Mouse (Mus musculus) macrophage (primary cell): ENCODE results near the gene Pphln1. TPM values are rescaled to one million over a fixed set of nuclear protein-coding genes. Genes with fewer than 3 reads are reported as not detected.

Source experiments
- H3K27ac ChIP-seq: fragments of 350-480 bp; formaldehyde crosslinking; 2 replicates; pipeline ENCODE4 v1.9.0; 2021
- H3K36me3 ChIP-seq: fragments of 350-480 bp; formaldehyde crosslinking; 2 replicates; pipeline ENCODE4 v1.9.0; 2021; ENCODE audit errors: inconsistent target
- H3K4me3 ChIP-seq: fragments of 350-480 bp; formaldehyde crosslinking; 2 replicates; pipeline ENCODE4 v1.9.0; 2021; ENCODE audit errors: inconsistent target
- H3K79me2 ChIP-seq: fragments of 350-480 bp; formaldehyde crosslinking; 2 replicates; pipeline ENCODE4 v1.9.0; 2021; ENCODE audit errors: inconsistent target
- WGBS: methylation state at CpG from one replicate; pipeline ENCODE4 v1.1.7; 2026; ENCODE audit warnings: inconsistent platforms; ENCODE audit not compliant: missing documents; 5-methylcytosine and 5-hydroxymethylcytosine counted together
- polyA plus RNA-seq: library from polyadenylated mRNA; stranded (reverse); fragments of 250-400 nt; gene quantifications from 3 replicates; pipeline ENCODE4 v1.2.4, GENCODE M21; 2018; ENCODE audit warnings: inconsistent platforms

Gene Pphln1
- polyA plus RNA-seq, 1 experiment from 2014 or later = 28.3 TPM

GRCm38 (mm10) chr15:93405446-93405986 is 7.4 kb downstream of the Pphln1 start:
- peaks cover 99% of the 10 kb centered on the region for H3K79me2 ChIP-seq
- no peak overlapping the region for H3K27ac ChIP-seq
- no peak overlapping the region for H3K4me3 ChIP-seq
- no peaks in the 10 kb centered on the region for H3K36me3 ChIP-seq
- 76% methylated on average over 6 of the region's 7 CpGs for WGBS

- 96% methylated on average over 5 of the region's 5 CpGs for WGBS
- H3K4me3 ChIP-seq = no peak overlapping the region
- H3K36me3 ChIP-seq = 0 out of 2 replicates have a peak, but pooled peaks cover 3% of the 10 kb centered on the region
- no peak overlapping the region for H3K27ac ChIP-seq
- H3K79me2 ChIP-seq = peaks cover 90% of the 10 kb centered on the region
Measured at GRCm38 (mm10) chr15:93406492-93406891, 8.3 kb downstream of the Pphln1 start.

DNA sequence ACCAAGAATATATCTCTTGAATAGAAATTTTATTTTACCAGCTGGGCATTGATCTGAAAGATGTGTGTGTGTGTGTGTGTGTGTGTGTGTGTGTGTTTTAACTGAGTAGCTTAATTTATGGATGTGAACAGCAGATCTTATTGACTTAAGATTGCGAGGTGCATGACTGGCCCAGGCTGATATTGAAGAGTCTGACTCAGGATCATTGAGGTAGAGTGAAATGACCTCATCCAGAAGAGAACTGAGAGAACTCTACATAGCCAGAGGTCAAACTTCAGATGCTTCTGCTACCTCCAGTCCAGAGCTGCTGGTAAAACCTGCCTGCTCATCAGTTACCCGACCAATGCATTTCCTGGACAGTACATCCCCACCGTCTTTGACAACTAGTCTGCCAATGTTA is 14.3 kb downstream of the Pphln1 start:
- Histone ChIP-seq H3K27ac (no peak overlapping the region), H3K79me2 (peaks cover 56% of the 10 kb centered on the region), H3K4me3 (no peak overlapping the region), H3K36me3 (0 out of 2 replicates have a peak, but pooled peaks cover 16% of the 10 kb centered on the region)
- WGBS = 95% methylated on average over 3 of the region's 3 CpGs

- H3K4me3 ChIP-seq = no peak overlapping the region
- no peak overlapping the region for H3K27ac ChIP-seq
- 0 out of 2 replicates have a peak, but pooled peaks cover 16% of the 10 kb centered on the region for H3K36me3 ChIP-seq
- peaks cover 56% of the 10 kb centered on the region; the same call in 1 of the 2 replicates for H3K79me2 ChIP-seq
- WGBS = 98% methylated on average over 9 of the region's 9 CpGs
Measured at GRCm38 (mm10) chr15:93414456-93414855, 16.3 kb downstream of the Pphln1 start.

- no peak overlapping the region for H3K4me3 ChIP-seq
- H3K27ac ChIP-seq = no peak overlapping the region
- WGBS = 98% methylated on average over 6 of the region's 6 CpGs
- peaks cover 64% of the 10 kb centered on the region; the same call in 1 of the 2 replicates for H3K79me2 ChIP-seq
- H3K36me3 ChIP-seq = 0 out of 2 replicates have a peak, but pooled peaks cover 15% of the 10 kb centered on the region
Measured at GRCm38 (mm10) chr15:93416300-93416699, 18.1 kb downstream of the Pphln1 start.

DNA sequence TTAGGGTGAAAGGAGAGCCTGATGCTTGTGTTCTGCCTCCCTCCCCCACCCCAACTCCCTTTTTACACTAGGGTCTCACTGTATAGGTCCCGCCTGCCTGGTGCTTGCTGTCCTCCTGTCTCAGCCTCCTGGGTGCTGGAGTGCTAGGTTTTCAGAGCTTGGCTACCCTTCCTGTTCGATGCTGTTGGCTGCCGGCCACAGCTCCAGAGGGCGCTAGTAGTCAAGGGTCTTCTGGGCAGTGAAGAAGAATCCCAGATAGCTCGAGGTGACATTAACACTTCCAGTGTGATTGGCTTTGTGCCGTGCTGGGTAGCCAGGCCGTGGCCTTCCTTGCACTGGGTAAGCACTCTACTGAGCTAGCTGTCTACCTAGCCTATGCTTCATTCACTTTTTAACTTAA is 22.4 kb downstream of the Pphln1 start:
- Histone ChIP-seq H3K27ac (no peak overlapping the region), H3K36me3 (peaks cover 15% of the 10 kb centered on the region), H3K79me2 (peaks cover 63% of the 10 kb centered on the region; the same call in 1 of the 2 replicates), H3K4me3 (no peak overlapping the region)
- WGBS = 89% methylated on average over 7 of the region's 7 CpGs

DNA sequence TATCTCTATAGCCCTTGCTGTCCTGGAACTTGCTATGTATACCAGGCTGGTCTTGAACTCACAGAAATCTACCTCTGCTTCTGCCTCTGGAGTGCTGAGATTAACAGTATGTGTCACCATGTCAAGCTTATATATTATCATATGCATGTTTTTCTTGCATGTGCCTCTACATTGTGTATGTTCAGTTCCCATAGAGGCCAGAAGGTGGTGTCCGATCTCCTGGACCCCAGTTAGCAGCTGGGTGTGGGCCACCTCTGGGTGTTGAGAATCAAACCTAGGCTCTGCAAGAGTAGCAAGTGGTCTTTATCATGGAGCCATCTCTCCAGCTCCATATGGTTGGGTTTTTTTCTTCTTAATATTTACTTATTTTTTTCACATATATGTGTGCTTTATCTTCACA is 24.4 kb downstream of the Pphln1 start:
- 100% methylated on average over 1 of the region's 1 CpGs for WGBS
- Histone ChIP-seq H3K4me3 (no peak overlapping the region), H3K36me3 (peaks cover 15% of the 10 kb centered on the region), H3K79me2 (peaks cover 44% of the 10 kb centered on the region; the same call in 1 of the 2 replicates), H3K27ac (no peak overlapping the region)

GRCm38 (mm10) chr15:93433811-93434210 is 35.7 kb downstream of the Pphln1 start:
- Histone ChIP-seq H3K79me2 (no peaks in the 10 kb centered on the region), H3K36me3 (peaks cover 5% of the 10 kb centered on the region; the same call in 1 of the 2 replicates), H3K27ac (no peak overlapping the region), H3K4me3 (no peak overlapping the region)
- WGBS = 90% methylated on average over 11 of the region's 11 CpGs

GRCm38 (mm10) chr15:93435998-93436397 is 37.8 kb downstream of the Pphln1 start:
- H3K27ac ChIP-seq = no peak overlapping the region
- 92% methylated on average over 12 of the region's 12 CpGs for WGBS
- H3K36me3 ChIP-seq = peaks cover 6% of the 10 kb centered on the region
- no peak overlapping the region for H3K4me3 ChIP-seq
- no peaks in the 10 kb centered on the region for H3K79me2 ChIP-seq

- Histone ChIP-seq H3K4me3 (no peak overlapping the region), H3K36me3 (peaks cover 28% of the 10 kb centered on the region), H3K79me2 (no peaks in the 10 kb centered on the region), H3K27ac (no peak overlapping the region)
- WGBS = 62% methylated on average over 5 of the region's 5 CpGs
Measured at GRCm38 (mm10) chr15:93438663-93439062, 40.5 kb downstream of the Pphln1 start.

- WGBS = 95% methylated on average over 4 of the region's 4 CpGs
- H3K79me2 ChIP-seq = no peaks in the 10 kb centered on the region
- peaks cover 37% of the 10 kb centered on the region for H3K36me3 ChIP-seq
- no peak overlapping the region for H3K27ac ChIP-seq
- H3K4me3 ChIP-seq = no peak overlapping the region
Measured at GRCm38 (mm10) chr15:93442271-93442670, 44.1 kb downstream of the Pphln1 start.

DNA sequence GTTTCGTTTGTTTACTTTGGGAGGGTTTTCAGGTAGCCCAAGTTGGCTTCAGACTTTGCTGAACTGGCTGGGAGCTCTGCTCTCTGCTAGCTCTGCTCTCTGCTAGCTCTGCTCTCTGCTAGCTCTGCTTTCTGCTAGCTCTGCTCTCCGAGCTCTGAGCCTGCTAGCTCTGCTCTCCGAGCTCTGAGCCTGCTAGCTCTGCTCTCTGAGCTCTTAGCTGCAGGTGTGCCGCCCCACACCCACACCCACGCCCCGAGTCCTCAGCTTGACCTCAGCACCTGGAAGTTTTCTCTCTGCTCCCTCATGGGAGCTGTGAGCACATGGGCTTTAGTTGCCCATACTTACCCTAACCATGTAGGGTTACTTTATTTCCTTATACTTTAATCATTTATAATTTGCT is 45.5 kb downstream of the Pphln1 start:
- 97% methylated on average over 6 of the region's 6 CpGs for WGBS
- Histone ChIP-seq H3K27ac (no peak overlapping the region), H3K4me3 (no peak overlapping the region), H3K36me3 (peaks cover 37% of the 10 kb centered on the region), H3K79me2 (no peaks in the 10 kb centered on the region)

DNA sequence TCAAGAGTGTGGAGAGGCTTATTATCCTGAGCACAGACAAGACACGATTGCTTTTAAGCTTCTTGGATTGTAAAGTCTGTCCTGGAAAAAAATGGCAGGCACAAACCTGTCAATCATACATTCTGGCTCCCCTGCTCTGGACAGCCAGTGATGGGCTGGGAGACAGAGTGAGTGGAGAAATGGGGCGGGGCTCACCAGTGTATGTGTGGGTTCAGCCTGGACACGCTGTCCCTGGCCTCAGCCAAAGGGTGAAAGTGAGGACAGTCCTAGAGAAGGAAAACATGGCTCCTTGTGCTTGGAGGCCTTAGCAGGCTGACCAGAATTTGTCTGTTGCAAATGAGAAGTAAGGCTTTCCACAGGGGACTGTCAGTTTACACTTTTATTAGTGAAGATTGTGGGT is 50.7 kb downstream of the Pphln1 start:
- WGBS = 96% methylated on average over 3 of the region's 3 CpGs
- no peak overlapping the region for H3K27ac ChIP-seq
- peaks cover 8% of the 10 kb centered on the region; the same call in 1 of the 2 replicates for H3K36me3 ChIP-seq
- no peak overlapping the region for H3K4me3 ChIP-seq
- H3K79me2 ChIP-seq = no peaks in the 10 kb centered on the region

GRCm38 (mm10) chr15:93453296-93453695 is 55.1 kb downstream of the Pphln1 start:
- Histone ChIP-seq H3K36me3 (peaks cover 7% of the 10 kb centered on the region), H3K4me3 (no peak overlapping the region), H3K79me2 (no peaks in the 10 kb centered on the region), H3K27ac (no peak overlapping the region)
- 92% methylated on average over 1 of the region's 1 CpGs for WGBS

GRCm38 (mm10) chr15:93456005-93456404 is 57.9 kb downstream of the Pphln1 start:
- H3K36me3 ChIP-seq = peaks cover 13% of the 10 kb centered on the region
- H3K79me2 ChIP-seq = no peaks in the 10 kb centered on the region
- no peak overlapping the region for H3K27ac ChIP-seq
- no peak overlapping the region for H3K4me3 ChIP-seq

GRCm38 (mm10) chr15:93459422-93459821 is 61.3 kb downstream of the Pphln1 start:
- WGBS = 95% methylated on average over 5 of the region's 5 CpGs
- no peaks in the 10 kb centered on the region for H3K79me2 ChIP-seq
- H3K4me3 ChIP-seq = no peak overlapping the region
- peaks cover 19% of the 10 kb centered on the region for H3K36me3 ChIP-seq
- H3K27ac ChIP-seq = no peak overlapping the region
